ENCODE assay signal across 26 mouse cellular contexts in genomic region chr8:122454409-122454808, GRCm38 (mm10). TPM values are rescaled to one million over a fixed set of nuclear protein-coding genes. Genes with fewer than 3 reads are reported as not detected.
"Had no signal": no experiment of that assay in that cellular context is flagged by ENCODE, and none has a peak within 500 bp of the region (broad histone marks: within the 10 kb centered on the region; RNA-seq: fewer than 3 reads in every experiment).

No protein-coding gene starts in this region.

- H3K4me3 ChIP-seq: kidney, embryonic 15.5 days; limb, embryonic 10.5 days; limb, embryonic 13.5 days; liver, embryonic 12.5 days; liver, embryonic 15.5 days; megakaryocyte, embryonic 14.5 days; midbrain, embryonic 10.5 days; midbrain, embryonic 13.5 days; myocyte; neural tube, embryonic 13.5 days; stomach, embryonic 15.5 days had no signal

- H3K27ac ChIP-seq: kidney, embryonic 15.5 days; limb, embryonic 10.5 days; limb, embryonic 13.5 days; liver, embryonic 12.5 days; liver, embryonic 15.5 days; midbrain, embryonic 10.5 days; midbrain, embryonic 13.5 days; neural tube, embryonic 13.5 days; stomach, embryonic 15.5 days had no signal

- H3K4me1 ChIP-seq: kidney, embryonic 15.5 days; limb, embryonic 13.5 days; midbrain, embryonic 10.5 days; midbrain, embryonic 13.5 days; neural tube, embryonic 13.5 days; stomach, embryonic 15.5 days had no signal

- H3K36me3 ChIP-seq: kidney, embryonic 15.5 days; limb, embryonic 10.5 days; limb, embryonic 13.5 days; liver, embryonic 12.5 days; liver, embryonic 15.5 days; midbrain, embryonic 10.5 days; midbrain, embryonic 13.5 days; neural tube, embryonic 13.5 days; stomach, embryonic 15.5 days had no signal

- DNase-seq: kidney, adult 8-10 months; kidney, postnatal 10 days; kidney, postnatal 4 days; layer of hippocampus, adult 9-11 months; liver; lung, adult 2 months; retina, postnatal 1 day; right cerebral cortex, postnatal 25 days; spleen, adult 18-20 months; thymus, postnatal 25 days had no signal

- H3K4me2 ChIP-seq: kidney, embryonic 15.5 days; limb, embryonic 13.5 days; liver, embryonic 12.5 days; liver, embryonic 15.5 days; midbrain, embryonic 13.5 days; neural tube, embryonic 13.5 days; stomach, embryonic 15.5 days had no signal

- H3K9me3 ChIP-seq: kidney, embryonic 15.5 days; limb, embryonic 10.5 days; limb, embryonic 13.5 days; liver, embryonic 12.5 days; liver, embryonic 15.5 days; megakaryocyte, embryonic 14.5 days; midbrain, embryonic 10.5 days; midbrain, embryonic 13.5 days; neural tube, embryonic 13.5 days; stomach, embryonic 15.5 days had no signal

- H3K9ac ChIP-seq: kidney, embryonic 15.5 days; limb, embryonic 13.5 days; liver, embryonic 12.5 days; liver, embryonic 15.5 days; midbrain, embryonic 13.5 days; neural tube, embryonic 13.5 days; stomach, embryonic 15.5 days had no signal

- ATAC-seq: intestine, postnatal 0 days; liver, embryonic 12.5 days; midbrain, embryonic 13.5 days; midbrain, embryonic 16.5 days had no signal

RNA-seq across cellular contexts. Expression of gene Snai3, which starts 6.1 kb away (rescaled TPM):
- total RNA-seq: layer of hippocampus, adult 18-20 months; layer of hippocampus, postnatal 25 days; monocyte, adult 5-6 weeks had no signal
- polyA plus RNA-seq: limb, embryonic 10.5 days; midbrain, embryonic 10.5 days; midbrain, embryonic 13.5 days; midbrain, embryonic 16.5 days had no signal

RNA-seq across cellular contexts. Expression of gene Cyba, which starts 21.7 kb away (rescaled TPM):
- polyA plus RNA-seq: myocyte had no signal
